Mouse (Mus musculus) embryonic facial prominence, embryonic 10.5 days (tissue): ENCODE data around the gene Vmn1r236. TPM values are rescaled to one million over a fixed set of nuclear protein-coding genes. Genes with fewer than 3 reads are reported as not detected.
A peak's percentile ranks its signal among the peaks of the same experiment; 100 is the strongest.

Experiments
- DNase-seq: peaks from one replicate; pipeline ENCODE4 v3.0.0-alpha.2; 2017; ENCODE audit warnings: low spot score
- H3K27ac ChIP-seq: fragments of 300-500 bp; sonication (generic); replicated peaks from 2 replicates; pipeline ENCODE4 v1.5.1; 2016; ENCODE audit warnings: mild to moderate bottlenecking
- H3K27me3 ChIP-seq: fragments of 300-500 bp; sonication (generic); replicated peaks from 2 replicates; pipeline ENCODE4 v1.6.1; 2016; ENCODE audit warnings: low read depth, mild to moderate bottlenecking; ENCODE audit not compliant: poor library complexity, severe bottlenecking
- H3K36me3 ChIP-seq: fragments of 300-500 bp; sonication (generic); replicated peaks from 2 replicates; pipeline ENCODE4 v1.6.1; 2016; ENCODE audit warnings: mild to moderate bottlenecking, moderate library complexity
- H3K4me1 ChIP-seq: fragments of 300-500 bp; sonication (generic); 2 replicates; pipeline ENCODE4 v1.6.1; 2016
- H3K4me3 ChIP-seq: fragments of 300-500 bp; sonication (generic); 2 replicates; pipeline ENCODE4 v1.5.1; 2016; ENCODE audit warnings: mild to moderate bottlenecking, moderate library complexity
- H3K9me3 ChIP-seq: fragments of 300-500 bp; sonication (generic); 2 replicates; pipeline ENCODE4 v1.6.1; 2016; ENCODE audit warnings: mild to moderate bottlenecking
- WGBS: fragments of 180-500 bp; shearing (Covaris S2); methylation state at CpG from one replicate; pipeline ENCODE4 v1.1.7; 2016; 5-methylcytosine and 5-hydroxymethylcytosine counted together
- microRNA-seq: library from miRNA; unstranded; fragments of <30 nt; microRNA quantifications from one replicate; pipeline ENCODE4, GENCODE M21; 2017
- polyA plus RNA-seq: library from polyadenylated mRNA; unstranded; fragments of >200 nt; fragmentation: Nextera tagmentation; extraction: Ambion mirVana; gene quantifications from 2 replicates; pipeline ENCODE4 v1.2.1, GENCODE M21; 2016

The Vmn1r236 gene
- not detected in 2 replicates for polyA plus RNA-seq

DNA sequence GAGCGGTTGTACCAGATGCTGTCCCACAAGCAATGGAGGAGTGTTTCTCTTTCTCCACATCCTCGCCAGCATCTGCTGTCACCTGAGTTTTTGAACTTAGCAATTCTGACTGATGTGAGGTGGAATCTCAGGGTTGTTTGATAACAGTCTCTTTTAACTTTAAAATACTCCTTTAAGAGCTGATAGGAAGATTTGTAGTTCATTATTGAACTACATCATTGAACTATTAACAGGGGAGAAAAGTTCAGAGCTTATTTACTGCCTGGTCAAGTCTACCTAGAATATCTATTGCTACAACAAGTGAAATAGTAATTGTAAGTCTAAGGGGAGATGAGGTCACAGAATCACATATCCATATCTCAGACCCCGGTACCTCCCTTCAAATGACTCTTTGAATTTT, at the start of gene Vmn1r236:
Gene Vmn1r236 (plus strand): TSS at position 301 of the 400 bp plus-strand sequence.
- Histone ChIP-seq H3K27me3 (no peaks in the 10 kb centered on the region), H3K4me3 (no peak within 1 kb of the TSS), H3K9me3 (0 out of 2 replicates have a peak, but pooled peaks cover 3% of the 10 kb centered on the region), H3K4me1 (no peaks in the 10 kb centered on the region), H3K27ac (no peak within 1 kb of the TSS), H3K36me3 (no peaks in the 10 kb centered on the region)
- 80% methylated on average over 3 of the region's 3 CpGs for WGBS
- DNase-seq: no peak

GRCm38 (mm10) chr17:21256111-21256510, 26.6 kb upstream of the Vmn1r236 start, which contains the start of gene Vmn1r235:
Gene Vmn1r235, plus strand, starts transcription at chr17:21256411.
- H3K27me3 ChIP-seq: no peaks in the 10 kb centered on the region
- no peaks in the 10 kb centered on the region for H3K36me3 ChIP-seq
- H3K4me1 ChIP-seq: no peaks in the 10 kb centered on the region
- 0 out of 2 replicates have a peak, but pooled peaks cover 8% of the 10 kb centered on the region for H3K9me3 ChIP-seq
- no peak for DNase-seq
- no peak within 1 kb of the TSS for H3K27ac ChIP-seq
- H3K4me3 ChIP-seq: no peak within 1 kb of the TSS

DNA sequence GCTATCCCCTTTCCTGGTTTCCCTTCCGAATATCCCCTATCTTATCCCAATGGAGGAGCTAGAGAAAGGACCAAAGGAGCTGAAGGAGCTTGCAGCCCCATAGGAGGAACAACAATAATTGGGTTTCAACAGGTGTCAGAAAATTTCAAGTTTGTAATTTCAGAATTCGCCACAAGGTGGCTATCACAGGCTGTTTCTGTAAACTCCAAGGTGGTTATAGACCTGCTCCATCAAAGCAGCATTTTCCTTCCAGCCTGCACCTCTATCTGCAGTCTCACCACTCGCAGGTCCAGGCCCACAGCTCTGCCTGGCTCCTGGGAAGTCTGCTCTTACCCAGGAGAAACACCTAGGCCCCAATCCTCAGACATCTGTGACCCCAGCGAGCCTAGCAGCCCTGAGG, 10.6 kb upstream of the Vmn1r236 start:
- no peaks in the 10 kb centered on the region for H3K36me3 ChIP-seq
- DNase-seq: peak; percentile 8
- 17% methylated on average over 4 of the region's 4 CpGs for WGBS
- H3K4me1 ChIP-seq: no peaks in the 10 kb centered on the region
- no peak overlapping the region for H3K27ac ChIP-seq
- no peaks in the 10 kb centered on the region for H3K27me3 ChIP-seq
- H3K9me3 ChIP-seq: 0 out of 2 replicates have a peak, but pooled peaks cover 3% of the 10 kb centered on the region
- no peak overlapping the region for H3K4me3 ChIP-seq

DNA sequence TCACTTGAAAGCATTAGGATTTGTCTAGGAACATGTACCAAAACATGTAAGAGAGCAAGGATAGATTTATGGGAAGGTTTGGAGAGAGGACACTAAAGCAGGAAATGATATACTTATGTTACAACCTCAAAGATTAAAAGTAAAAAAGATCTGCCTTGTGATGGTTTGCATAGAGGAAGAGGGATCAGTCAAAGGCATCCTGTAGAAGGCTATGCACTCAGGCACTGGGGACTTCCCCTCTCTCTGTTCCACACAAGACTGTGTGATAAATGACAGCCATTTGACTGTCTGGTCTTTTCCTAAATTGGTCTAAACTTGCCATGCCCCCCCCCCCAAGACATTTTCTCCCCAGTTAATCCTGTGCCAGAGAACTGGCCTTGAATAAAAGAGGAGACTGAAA, 1.7 kb downstream of the Vmn1r236 start:
- DNase-seq: no peak
- Histone ChIP-seq H3K27ac (no peak overlapping the region), H3K27me3 (no peaks in the 10 kb centered on the region), H3K4me1 (no peaks in the 10 kb centered on the region), H3K4me3 (no peak overlapping the region), H3K36me3 (no peaks in the 10 kb centered on the region), H3K9me3 (0 out of 2 replicates have a peak, but pooled peaks cover 3% of the 10 kb centered on the region)

- Histone ChIP-seq H3K9me3 (no peaks in the 10 kb centered on the region), H3K27ac (no peak overlapping the region), H3K27me3 (no peaks in the 10 kb centered on the region), H3K4me3 (no peak overlapping the region), H3K4me1 (no peaks in the 10 kb centered on the region), H3K36me3 (no peaks in the 10 kb centered on the region)
- no peak for DNase-seq
Measured at GRCm38 (mm10) chr17:21289695-21290094, 7.0 kb downstream of the Vmn1r236 start.

GRCm38 (mm10) chr17:21311565-21311964, 28.8 kb downstream of the Vmn1r236 start, which contains the start of gene Vmn1r237:
Gene Vmn1r237, plus strand, starts transcription at chr17:21311865.
- H3K4me1 ChIP-seq: no peaks in the 10 kb centered on the region
- DNase-seq: no peak
- no peaks in the 10 kb centered on the region for H3K36me3 ChIP-seq
- no peak within 1 kb of the TSS for H3K4me3 ChIP-seq
- H3K27ac ChIP-seq: no peak within 1 kb of the TSS
- no peaks in the 10 kb centered on the region for H3K27me3 ChIP-seq
- peaks cover 8% of the 10 kb centered on the region for H3K9me3 ChIP-seq

Small RNA genes within 50 kb of the gene (microRNA-seq; reads per million reads assigned to microRNA genes)
- gene Gm26384: not detected

Other genes with a start within 250 kb of the Vmn1r236 start
- gene Vmn1r234, start 56.9 kb upstream of the Vmn1r236 start, polyA plus RNA-seq: not detected in 2 replicates
- not detected in 2 replicates for gene Vmn1r235, start 26.5 kb upstream of the Vmn1r236 start, polyA plus RNA-seq
- not detected in 2 replicates for gene Vmn1r237, start 28.9 kb downstream of the Vmn1r236 start, polyA plus RNA-seq
- 1.9 and 2.9 TPM in 2 replicates for gene Zfp677, start 100.8 kb downstream of the Vmn1r236 start, polyA plus RNA-seq
- 3.2 and 4.1 TPM in 2 replicates for gene Zfp54, start 140.3 kb downstream of the Vmn1r236 start, polyA plus RNA-seq
- 15.6 and 15.7 TPM in 2 replicates for gene Zfp51, start 167.4 kb downstream of the Vmn1r236 start, polyA plus RNA-seq
- 8.6 and 9.5 TPM in 2 replicates for gene Zfp53, start 206.1 kb downstream of the Vmn1r236 start, polyA plus RNA-seq